Mouse (Mus musculus) adrenal gland, postnatal 25 days (tissue): ENCODE data around the gene Tmem267. TPM values are rescaled to one million over a fixed set of nuclear protein-coding genes. Genes with fewer than 3 reads are reported as not detected.
"Not testable (repeated sequence)": the region's sequence is repeated elsewhere in the genome, so short reads cannot be mapped to it uniquely, and the experiment has no call there.

Source experiments
- DNase-seq: peaks from one replicate; pipeline ENCODE4 v3.0.0; 2021; ENCODE audit warnings: mixed read lengths
- total RNA-seq: library from RNA; stranded (reverse); gene quantifications from 2 replicates; pipeline ENCODE4 v1.2.3, GENCODE M21; 2021

The Tmem267 gene
- total RNA-seq, 1 experiment from 2014 or later: 14.6 TPM

DNA sequence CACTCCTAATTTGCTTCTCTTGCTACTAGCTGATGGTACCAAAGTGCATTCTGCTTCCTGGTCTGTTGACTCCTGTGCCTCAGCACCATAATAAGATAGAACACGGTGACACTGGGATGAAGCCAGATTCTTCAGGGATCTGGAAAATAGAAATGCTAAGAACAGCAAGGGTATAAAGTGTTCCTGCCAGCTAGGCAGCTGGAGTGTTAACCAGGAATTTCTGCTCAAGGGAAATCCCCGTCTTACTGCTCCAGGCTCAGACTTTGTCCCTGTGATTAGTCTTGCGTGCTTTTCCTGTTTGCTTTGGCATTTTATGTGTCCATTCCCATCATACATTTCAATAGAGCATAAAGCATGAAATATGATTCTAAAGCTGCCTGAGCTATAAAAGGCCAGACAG is 131.9 kb downstream of the Tmem267 start:
- no peak for DNase-seq

GRCm38 (mm10) chr13:119623634-119624033 is 135.8 kb downstream of the Tmem267 start, which contains the start of gene Ccl28:
Gene Ccl28 (plus strand): TSS chr13:119623819.
- no peak for DNase-seq

DNA sequence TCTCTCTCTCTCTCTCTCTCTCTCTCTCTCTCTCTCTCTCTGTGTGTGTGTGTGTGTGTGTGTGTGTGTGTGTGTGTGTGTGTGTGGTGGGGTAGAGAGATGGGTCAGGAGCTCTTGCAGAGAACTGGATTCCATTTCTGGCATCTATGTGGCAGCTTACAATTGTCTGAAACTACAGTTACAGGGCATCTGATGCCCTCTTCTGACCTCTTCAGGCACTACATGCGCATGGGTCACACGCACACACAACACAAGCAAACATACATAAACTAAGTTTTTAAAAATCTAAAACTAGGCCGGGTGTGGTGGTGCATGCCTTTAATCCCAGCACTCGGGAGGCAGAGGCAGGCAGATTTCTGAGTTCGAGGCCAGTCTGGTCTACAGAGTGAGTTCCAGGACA is 138.1 kb downstream of the Tmem267 start:
- not testable (repeated sequence) for DNase-seq

DNA sequence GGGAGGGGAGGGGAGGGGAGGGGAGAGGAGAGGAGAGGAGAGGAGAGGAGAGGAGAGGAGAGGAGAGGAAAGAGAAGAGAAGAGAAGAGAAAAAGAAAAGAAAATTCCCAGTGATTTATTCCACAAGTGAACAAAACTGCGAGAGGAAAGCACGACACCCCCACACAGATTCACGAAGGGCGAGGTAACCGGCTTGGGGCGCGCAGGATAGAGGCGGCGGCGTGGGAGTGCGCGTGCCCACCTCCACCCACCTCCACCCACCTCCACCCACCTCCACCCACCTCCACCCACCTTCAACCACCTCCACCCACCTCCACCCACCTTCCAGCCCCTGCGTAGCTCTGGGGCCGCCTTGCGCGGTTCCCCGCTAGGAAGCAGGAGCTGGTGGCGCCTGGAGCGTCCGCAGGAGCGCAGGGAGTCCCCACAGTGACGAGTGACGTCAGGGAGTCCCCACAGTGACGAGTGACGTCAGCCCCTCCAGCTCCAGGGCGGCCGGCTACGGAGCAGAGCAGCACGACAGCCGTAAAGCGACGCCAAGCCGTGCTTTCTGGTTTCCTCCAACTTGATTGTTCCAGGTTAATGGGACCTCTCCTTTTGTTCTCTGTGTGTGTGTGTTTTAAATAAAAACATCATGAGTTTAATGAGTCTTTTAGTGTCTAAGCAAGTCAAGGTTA is 143.8 kb downstream of the Tmem267 start:
- DNase-seq: peak; percentile 82

GRCm38 (mm10) chr13:119632156-119632548 is 144.3 kb downstream of the Tmem267 start:
- DNase-seq: no peak

GRCm38 (mm10) chr13:119635496-119635895 is 147.7 kb downstream of the Tmem267 start:
- no peak for DNase-seq

DNA sequence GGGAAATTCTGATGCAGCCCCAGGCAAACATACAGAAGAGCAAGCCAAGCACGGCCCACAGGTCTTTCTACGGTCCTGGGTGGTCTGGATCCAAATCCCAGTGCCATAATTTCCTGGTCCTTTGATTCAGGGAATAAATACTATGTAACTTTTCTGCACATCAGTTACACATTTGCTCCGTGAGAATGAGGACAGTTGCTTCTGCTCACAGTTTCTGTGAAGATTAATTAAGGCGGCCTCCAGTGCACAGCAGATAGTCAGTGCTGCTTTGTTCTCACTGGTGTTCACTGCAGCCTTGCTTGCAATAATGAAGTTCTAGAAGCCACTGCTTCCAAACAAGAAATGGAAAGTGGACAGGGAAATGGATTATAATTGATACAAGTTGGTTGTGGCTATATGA is 150.0 kb downstream of the Tmem267 start:
- DNase-seq: no peak

GRCm38 (mm10) chr13:119638449-119638848 is 150.6 kb downstream of the Tmem267 start:
- DNase-seq: no peak

- no peak for DNase-seq
Measured at GRCm38 (mm10) chr13:119639302-119639701, 151.5 kb downstream of the Tmem267 start.

GRCm38 (mm10) chr13:119640504-119640903 is 152.7 kb downstream of the Tmem267 start:
- no peak for DNase-seq

- DNase-seq: no peak
Measured at GRCm38 (mm10) chr13:119641145-119641544, 153.3 kb downstream of the Tmem267 start.

- no peak for DNase-seq
Measured at GRCm38 (mm10) chr13:119644769-119645168, 156.9 kb downstream of the Tmem267 start.

DNA sequence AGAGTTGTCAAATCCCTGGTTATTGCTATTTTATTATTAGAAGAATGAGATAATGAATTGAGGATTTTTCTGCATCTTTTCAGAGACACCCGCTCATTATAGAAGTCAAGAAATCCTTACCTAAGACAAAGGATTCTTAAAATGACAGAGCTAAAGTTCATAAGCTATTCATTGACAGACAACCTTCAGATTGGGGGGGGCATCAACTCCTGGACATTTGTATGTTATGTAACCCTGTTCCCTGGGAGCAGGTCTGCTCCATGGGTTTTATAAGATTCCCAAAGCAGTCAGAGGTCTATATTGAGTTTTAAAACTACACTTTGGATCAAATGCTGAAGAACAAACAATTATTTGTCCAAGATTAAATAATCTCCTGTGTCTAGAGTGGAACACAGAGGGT is 158.7 kb downstream of the Tmem267 start:
- DNase-seq: no peak

DNA sequence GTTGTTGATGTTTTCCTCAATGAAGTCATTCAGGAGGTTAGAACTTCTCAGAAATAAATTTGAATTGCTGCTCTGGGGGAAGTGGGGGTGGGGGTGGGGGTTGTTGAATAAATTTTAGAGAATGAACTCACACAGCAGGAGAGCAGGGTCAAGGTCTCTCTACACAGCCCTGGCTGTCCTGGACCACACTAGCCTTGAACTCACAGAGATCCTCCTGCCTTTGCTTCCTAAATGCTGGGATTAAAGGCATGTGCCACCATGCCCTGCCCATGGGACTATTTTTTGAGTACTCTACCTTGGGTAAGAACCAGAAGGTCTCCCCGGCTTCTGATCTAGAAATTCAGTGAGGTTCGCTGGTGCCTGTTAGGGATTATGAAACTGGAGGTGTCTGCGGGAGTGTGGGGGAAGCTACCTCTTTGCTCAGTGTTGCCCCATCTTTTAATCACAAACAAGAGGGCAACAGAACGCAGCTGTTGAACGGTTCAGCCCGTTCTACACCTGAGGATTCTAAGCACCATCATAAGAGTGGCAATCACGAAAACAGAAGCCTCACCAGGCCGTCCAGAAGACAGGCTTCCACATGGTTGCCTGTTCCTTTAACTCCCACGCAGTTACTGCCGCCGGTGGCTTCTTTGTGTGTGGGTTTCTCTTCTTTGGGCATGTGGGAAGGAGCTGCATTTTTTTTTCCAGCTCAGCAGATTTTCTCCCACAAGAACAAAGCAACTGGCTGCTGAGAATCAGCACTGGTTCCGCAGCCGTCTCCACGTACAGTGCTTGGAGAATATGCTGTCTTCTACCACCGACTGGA is 161.3 kb downstream of the Tmem267 start:
- no peak for DNase-seq

GRCm38 (mm10) chr13:119649699-119650046 is 161.8 kb downstream of the Tmem267 start:
- DNase-seq: no peak

DNA sequence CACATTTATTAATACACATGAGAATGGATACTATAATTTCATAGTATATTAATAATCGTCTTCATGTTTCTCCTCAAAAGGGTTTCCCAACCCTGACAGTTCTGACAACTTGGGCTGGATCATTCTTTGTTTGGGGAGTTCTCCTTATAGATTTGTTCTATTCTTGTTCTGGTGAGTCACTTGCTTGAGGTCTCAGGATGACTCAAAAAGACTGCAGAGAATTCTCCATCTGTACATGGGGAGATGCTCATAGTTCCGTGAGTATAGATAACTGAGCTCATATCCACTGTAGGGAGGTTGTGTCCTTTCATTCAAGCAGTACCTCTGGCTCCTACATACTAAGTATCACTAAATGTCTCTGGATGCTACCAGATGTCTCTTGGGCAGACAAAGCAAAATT is 166.9 kb downstream of the Tmem267 start:
- DNase-seq: no peak

- DNase-seq: no peak
Measured at GRCm38 (mm10) chr13:119656246-119656645, 168.4 kb downstream of the Tmem267 start.

DNA sequence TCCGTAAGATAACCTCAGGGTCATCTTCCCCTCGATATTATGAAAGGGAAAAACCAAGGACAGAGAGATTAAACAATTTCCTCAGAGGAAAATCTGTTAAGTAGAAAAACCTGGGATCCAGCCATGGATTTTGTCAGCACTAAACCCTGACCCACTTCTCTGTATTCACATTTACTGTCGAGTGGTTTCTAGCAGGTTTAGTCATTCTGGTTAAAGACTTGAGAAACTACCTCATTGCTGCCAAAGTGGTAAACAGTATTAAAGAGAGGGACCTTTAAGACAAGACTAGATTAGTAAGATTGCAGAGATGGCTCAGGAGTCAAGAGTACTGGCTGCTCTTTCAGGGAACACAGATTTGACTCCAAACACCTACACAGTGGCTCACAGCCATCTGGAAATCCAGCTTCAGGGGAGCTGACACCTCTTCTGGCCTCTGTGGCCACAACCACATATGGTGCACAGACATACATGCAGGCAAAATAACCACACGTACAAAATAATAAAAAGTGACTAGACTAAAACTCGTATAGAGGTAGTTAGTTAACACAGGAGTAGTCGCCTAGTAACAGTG is 169.1 kb downstream of the Tmem267 start:
- DNase-seq: no peak

Other genes with a start within 250 kb of the Tmem267 start
- 116 and 143 TPM in 2 replicates for gene Paip1, start 59.4 kb upstream of the Tmem267 start, total RNA-seq
- gene 4833420G17Rik, start 25.3 kb upstream of the Tmem267 start, total RNA-seq: 22.2 and 23.2 TPM in 2 replicates
- gene 3110070M22Rik, start 344 bp downstream of the Tmem267 start, total RNA-seq: 1.4 and 2.7 TPM in 2 replicates
- 0.33 and 0.88 TPM in 2 replicates for gene Ccl28, start 135.8 kb downstream of the Tmem267 start, total RNA-seq
- 548 and 767 TPM in 2 replicates for gene Hmgcs1, start 202.3 kb downstream of the Tmem267 start, total RNA-seq